Mouse (Mus musculus) gastrocnemius, postnatal 10 days (tissue): ENCODE data around the gene Ebf1. TPM values are rescaled to one million over a fixed set of nuclear protein-coding genes. Genes with fewer than 3 reads are reported as not detected.

Source experiments
- DNase-seq: peaks from one replicate; pipeline ENCODE4 v3.0.0; 2021; ENCODE audit warnings: mixed read lengths
- total RNA-seq, 2 experiments: library from RNA; stranded (reverse); gene quantifications; 2 replicates each; pipeline ENCODE4 v1.2.3; 2021

Ebf1 gene
- total RNA-seq, 2 experiments from 2014 or later = 25.8 to 36.2 TPM

DNA sequence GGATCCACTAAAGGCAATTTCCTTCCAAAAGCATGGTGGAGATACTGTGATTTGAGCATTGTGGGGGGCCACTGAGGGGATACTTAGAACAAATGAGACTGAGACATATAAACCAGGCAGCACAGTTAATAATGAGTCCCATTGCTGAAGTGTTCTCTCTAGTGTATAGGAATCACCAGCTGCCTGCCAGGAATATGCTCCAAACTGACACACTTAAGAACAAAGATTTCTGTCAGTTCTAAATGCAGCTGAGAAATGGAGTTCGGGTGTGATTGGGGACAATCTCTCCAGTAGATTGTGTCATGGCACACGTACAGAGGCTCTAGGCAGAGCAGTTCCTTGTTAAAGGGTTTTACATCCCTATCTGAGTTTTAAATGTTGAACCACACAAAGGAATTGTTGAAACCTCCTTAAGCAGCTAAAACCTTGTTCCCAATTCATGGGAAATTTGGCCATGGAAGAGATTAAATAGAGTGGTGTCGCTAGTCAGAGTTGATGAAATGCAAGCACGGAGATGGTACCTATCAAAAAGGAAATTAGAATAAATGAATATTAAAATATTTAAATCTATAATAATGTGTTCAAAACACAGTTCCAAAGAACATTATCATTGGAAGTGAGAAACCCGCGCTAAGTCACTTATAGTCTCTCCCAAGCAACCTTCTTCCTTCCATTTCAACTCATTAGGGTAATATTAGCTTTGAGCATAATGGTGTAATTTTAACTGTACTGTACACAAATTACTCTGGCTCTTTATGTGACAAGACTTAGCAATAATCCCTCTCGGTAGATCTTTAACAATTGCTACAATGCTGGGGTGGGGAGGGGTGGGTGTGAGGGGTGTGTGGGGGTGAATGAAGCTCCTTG lies 438.9 kb downstream of the Ebf1 start:
- no peak for DNase-seq

Other genes with a start within 250 kb of the Ebf1 start
- not detected for gene Il12b, start 217.3 kb upstream of the Ebf1 start, total RNA-seq
- 10 to 100 TPM; 21.4 to 23.5 TPM for gene Ublcp1, start 146.8 kb upstream of the Ebf1 start, total RNA-seq
- gene Rnf145, start 98.4 kb upstream of the Ebf1 start, total RNA-seq = 10 to 100 TPM; 14.3 to 24.9 TPM